Mouse (Mus musculus) left cerebral cortex, postnatal 36 days (tissue): ENCODE measurements at regions not wholly inside any gene's neighbourhood (a gene's known extent, or its start where the extent isn't known, plus 50 kb on each side); places are given as distances from the start of the nearest gene placed in this dataset.
A peak's percentile ranks its signal among the peaks of the same experiment; 100 is the strongest.

Experiments used
- DNase-seq, 2 experiments: peaks; one replicate each; pipeline ENCODE4 v3.0.0; 2021 to 2022; ENCODE audit warnings: low spot score in 2 of 2, mixed read lengths in 1 of 2
- intact Hi-C: fragments of 180-260 bp; cut with DNase I; formaldehyde crosslinking; loops from one replicate; pipeline ENCODE4 v1.15.1; 2025

- DNase-seq, result no peak
These were observed 277.2 kb upstream of the Tshz3 start for GRCm38 (mm10) chr7:36420741-36421140.

GRCm38 (mm10) chr7:36449181-36449915, 248.6 kb upstream of the Tshz3 start:
- intact Hi-C loops, result no loop called here
- peak; percentile 62 to 71 for DNase-seq

More at GRCm38 (mm10) chr7:36420741-36421140, 277.2 kb upstream of the Tshz3 start:
- intact Hi-C loops, result no loop called here

- DNase-seq, result no peak
- intact Hi-C loops, result no loop called here
These were observed 244.1 kb upstream of the Tshz3 start for GRCm38 (mm10) chr7:36453816-36454215.

GRCm38 (mm10) chr7:36456080-36456479, 241.8 kb upstream of the Tshz3 start:
- peak in 1 of 2 experiments; percentile 8 for DNase-seq
- intact Hi-C loops, result no loop called here

GRCm38 (mm10) chr7:36462422-36462833, 235.5 kb upstream of the Tshz3 start:
- intact Hi-C loops, result no loop called here
- DNase-seq, result no peak

- intact Hi-C loops, result no loop called here
- no peak for DNase-seq
These were observed 228.5 kb upstream of the Tshz3 start for GRCm38 (mm10) chr7:36469386-36469785.

GRCm38 (mm10) chr7:36473532-36473931, 224.4 kb upstream of the Tshz3 start:
- DNase-seq, result no peak
- intact Hi-C loops, result no loop called here

- no peak for DNase-seq
- intact Hi-C loops, result no loop called here
These were observed 221.5 kb upstream of the Tshz3 start for GRCm38 (mm10) chr7:36476434-36476833.

- intact Hi-C loops, result no loop called here
- DNase-seq, result no peak
These were observed 220.9 kb upstream of the Tshz3 start for GRCm38 (mm10) chr7:36476851-36477644.

GRCm38 (mm10) chr7:36488155-36488554, 209.8 kb upstream of the Tshz3 start:
- DNase-seq, result no peak
- intact Hi-C loops, result no loop called here

- intact Hi-C loops, result no loop called here
- no peak for DNase-seq
These were observed 206.7 kb upstream of the Tshz3 start for GRCm38 (mm10) chr7:36491173-36491581.

- DNase-seq, result no peak
- intact Hi-C loops, result no loop called here
These were observed 193.7 kb upstream of the Tshz3 start for GRCm38 (mm10) chr7:36504010-36504875.

GRCm38 (mm10) chr7:36507895-36508431, 190.0 kb upstream of the Tshz3 start:
- DNase-seq, result no peak
- intact Hi-C loops, result no loop called here

GRCm38 (mm10) chr7:36513680-36514079, 184.2 kb upstream of the Tshz3 start:
- no peak for DNase-seq
- intact Hi-C loops, result no loop called here

- no peak for DNase-seq
- intact Hi-C loops, result no loop called here
These were observed 181.7 kb upstream of the Tshz3 start for GRCm38 (mm10) chr7:36516094-36516663.

GRCm38 (mm10) chr7:36519027-36519426, 178.9 kb upstream of the Tshz3 start:
- intact Hi-C loops, result no loop called here

GRCm38 (mm10) chr7:36522960-36523359, 175.0 kb upstream of the Tshz3 start:
- no peak for DNase-seq
- intact Hi-C loops, result no loop called here

More at GRCm38 (mm10) chr7:36519027-36519426, 178.9 kb upstream of the Tshz3 start:
- DNase-seq, result no peak

- intact Hi-C loops, result no loop called here
These were observed 171.8 kb upstream of the Tshz3 start for GRCm38 (mm10) chr7:36526148-36526547.

GRCm38 (mm10) chr7:36526692-36527091, 171.2 kb upstream of the Tshz3 start:
- no peak for DNase-seq
- intact Hi-C loops, result no loop called here

More at GRCm38 (mm10) chr7:36526148-36526547, 171.8 kb upstream of the Tshz3 start:
- no peak for DNase-seq
